Mouse (Mus musculus): ENCODE data around the gene Arhgef18. TPM values are rescaled to one million over a fixed set of nuclear protein-coding genes. Genes with fewer than 3 reads are reported as not detected.

Arhgef18 gene
- total RNA-seq, 2 experiments from 2014 or later = 17.5 to 20.4 TPM

GRCm38 (mm10) chr8:3395246-3395645, 2.4 kb downstream of the Arhgef18 start:
- DNase-seq = no peak

GRCm38 (mm10) chr8:3397597-3397996, 4.8 kb downstream of the Arhgef18 start:
- DNase-seq = peak in 1 of 2 experiments; percentile 37

- no peak for DNase-seq
Measured at GRCm38 (mm10) chr8:3400509-3400908, 7.7 kb downstream of the Arhgef18 start.

- DNase-seq = no peak
Measured at GRCm38 (mm10) chr8:3407417-3407816, 14.6 kb downstream of the Arhgef18 start.

- no peak for DNase-seq
Measured at GRCm38 (mm10) chr8:3411085-3411484, 18.3 kb downstream of the Arhgef18 start.

GRCm38 (mm10) chr8:3411901-3412301, 19.1 kb downstream of the Arhgef18 start:
- peak; percentile 73 to 81 for DNase-seq

GRCm38 (mm10) chr8:3412816-3413215, 20.0 kb downstream of the Arhgef18 start:
- DNase-seq = no peak

- DNase-seq = no peak
Measured at GRCm38 (mm10) chr8:3414639-3415190, 21.9 kb downstream of the Arhgef18 start.

- no peak for DNase-seq
Measured at GRCm38 (mm10) chr8:3415259-3415658, 22.5 kb downstream of the Arhgef18 start.

- DNase-seq = no peak
Measured at GRCm38 (mm10) chr8:3415661-3416060, 22.9 kb downstream of the Arhgef18 start.

GRCm38 (mm10) chr8:3416846-3417245, 24.0 kb downstream of the Arhgef18 start:
- peak in 1 of 2 experiments; percentile 48 for DNase-seq

- peak in 1 of 2 experiments; percentile 33 for DNase-seq
Measured at GRCm38 (mm10) chr8:3417455-3417854, 24.6 kb downstream of the Arhgef18 start.

- peak; percentile 42 to 52 for DNase-seq
Measured at GRCm38 (mm10) chr8:3418101-3418500, 25.3 kb downstream of the Arhgef18 start.

- no peak for DNase-seq
Measured at GRCm38 (mm10) chr8:3420105-3420706, 27.4 kb downstream of the Arhgef18 start.

- no peak for DNase-seq
Measured at GRCm38 (mm10) chr8:3421507-3421906, 28.7 kb downstream of the Arhgef18 start.

- DNase-seq = peak in 1 of 2 experiments; percentile 53
Measured at GRCm38 (mm10) chr8:3425217-3425616, 32.4 kb downstream of the Arhgef18 start.

GRCm38 (mm10) chr8:3426211-3426610, 33.4 kb downstream of the Arhgef18 start:
- DNase-seq = no peak

GRCm38 (mm10) chr8:3428426-3428825, 35.6 kb downstream of the Arhgef18 start:
- no peak for DNase-seq

- peak; percentile 49 to 61 for DNase-seq
Measured at GRCm38 (mm10) chr8:3429966-3430365, 37.2 kb downstream of the Arhgef18 start.

GRCm38 (mm10) chr8:3431113-3431512, 38.3 kb downstream of the Arhgef18 start:
- DNase-seq = no peak

GRCm38 (mm10) chr8:3436492-3436891, 43.7 kb downstream of the Arhgef18 start:
- DNase-seq = no peak

- no peak for DNase-seq
Measured at GRCm38 (mm10) chr8:3439510-3439909, 46.7 kb downstream of the Arhgef18 start.

GRCm38 (mm10) chr8:3449226-3449625, 56.4 kb downstream of the Arhgef18 start:
- DNase-seq = no peak

- DNase-seq = peak; percentile 32 to 70
Measured at GRCm38 (mm10) chr8:3450670-3451069, 57.9 kb downstream of the Arhgef18 start.

Measured in heart, adult 18-20 months (tissue).